Mouse (Mus musculus): ENCODE results near the gene Pla2g2d. TPM values are rescaled to one million over a fixed set of nuclear protein-coding genes. Genes with fewer than 3 reads are reported as not detected.

The Pla2g2d gene
- polyA plus RNA-seq, 1 experiment from 2014 or later: 0.32 TPM

DNA sequence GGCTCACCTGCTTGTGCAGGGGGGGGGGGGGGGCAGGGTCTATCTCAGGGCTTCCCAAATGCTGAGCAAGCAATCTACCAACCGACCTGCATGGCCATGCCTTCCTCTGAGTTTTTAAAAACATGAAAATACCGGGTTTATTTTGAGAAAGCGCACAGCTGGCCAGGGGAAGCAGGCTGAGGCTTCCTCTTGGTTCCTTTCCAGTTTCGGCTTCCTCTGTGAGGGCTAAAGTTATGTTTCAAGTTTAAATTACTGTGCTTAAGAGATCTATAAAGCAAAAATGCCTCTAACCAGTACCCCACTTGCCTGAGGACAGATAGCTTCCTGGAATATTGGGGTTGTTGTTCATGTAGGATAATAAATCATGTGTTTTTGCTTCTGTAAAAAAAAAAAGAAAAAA, 10.6 kb downstream of the Pla2g2d start:
- no peak overlapping the region for H3K27ac ChIP-seq
- no peak overlapping the region for H3K4me2 ChIP-seq (replicated peaks)
- H3K36me3 ChIP-seq: no peaks in the 10 kb centered on the region
- H3K9ac ChIP-seq: no peak overlapping the region
- H3K27me3 ChIP-seq: no peaks in the 10 kb centered on the region
- H3K4me3 ChIP-seq: no peak overlapping the region
- no peaks in the 10 kb centered on the region for H3K9me3 ChIP-seq
- ATAC-seq (ENCODE audit: insufficient number of reproducible peaks, insufficient read depth, low FRiP score, low TSS enrichment): no peak
- no peaks in the 10 kb centered on the region for H3K4me1 ChIP-seq
- WGBS: 70% methylated on average over 4 of the region's 4 CpGs

DNA sequence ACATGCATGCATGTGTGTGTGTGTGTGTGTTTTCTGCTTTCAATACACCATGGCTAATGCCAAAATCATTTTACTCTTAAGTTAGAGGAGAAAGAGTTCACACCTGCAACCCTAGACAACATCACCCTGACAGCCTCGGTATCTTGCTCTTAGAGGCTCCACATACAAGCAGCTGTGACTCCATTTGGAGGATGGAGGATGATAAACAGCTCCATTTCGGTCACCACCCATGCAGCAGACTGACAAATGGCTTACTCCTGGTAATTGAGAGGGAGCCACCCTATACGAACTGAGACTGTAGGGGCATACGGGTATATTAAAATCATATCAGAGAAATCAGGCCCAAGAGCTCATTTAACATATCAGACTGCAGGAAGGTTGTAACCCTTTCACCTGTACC, 12.8 kb downstream of the Pla2g2d start:
- H3K27ac ChIP-seq: no peak overlapping the region
- H3K9me3 ChIP-seq: no peaks in the 10 kb centered on the region
- no peak for ATAC-seq (ENCODE audit: insufficient number of reproducible peaks, insufficient read depth, low FRiP score, low TSS enrichment)
- no peaks in the 10 kb centered on the region for H3K27me3 ChIP-seq
- no peaks in the 10 kb centered on the region for H3K36me3 ChIP-seq
- 80% methylated on average over 4 of the region's 4 CpGs for WGBS
- H3K4me2 ChIP-seq (replicated peaks): no peak overlapping the region
- no peak overlapping the region for H3K4me3 ChIP-seq
- no peaks in the 10 kb centered on the region for H3K4me1 ChIP-seq
- no peak overlapping the region for H3K9ac ChIP-seq

DNA sequence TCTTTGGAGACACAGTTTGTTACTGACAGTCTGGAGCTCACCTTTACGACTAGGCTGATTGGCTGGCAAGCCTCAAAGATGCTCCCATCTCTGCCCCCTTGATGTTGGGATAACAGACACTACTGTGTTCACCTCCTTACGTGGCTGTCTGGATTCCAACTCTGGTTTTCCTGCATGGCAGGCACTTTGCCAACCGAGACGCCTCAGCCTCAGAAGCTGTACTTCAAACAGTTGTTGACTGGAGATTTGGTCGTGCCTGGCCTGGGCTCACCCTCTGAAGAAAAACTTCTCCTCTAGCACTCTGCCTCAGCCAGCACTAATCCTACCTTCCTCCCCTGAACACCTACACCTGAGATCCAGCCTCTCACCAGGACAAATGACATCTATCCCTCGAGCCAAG, 15.9 kb downstream of the Pla2g2d start:
- ATAC-seq (ENCODE audit: insufficient number of reproducible peaks, insufficient read depth, low FRiP score, low TSS enrichment): no peak
- Histone ChIP-seq H3K4me2 (replicated peaks) (no peak overlapping the region), H3K9me3 (no peaks in the 10 kb centered on the region), H3K9ac (no peak overlapping the region), H3K4me3 (no peak overlapping the region), H3K27me3 (no peaks in the 10 kb centered on the region), H3K27ac (no peak overlapping the region), H3K4me1 (no peaks in the 10 kb centered on the region), H3K36me3 (no peaks in the 10 kb centered on the region)
- WGBS: 72% methylated on average over 6 of the region's 6 CpGs

DNA sequence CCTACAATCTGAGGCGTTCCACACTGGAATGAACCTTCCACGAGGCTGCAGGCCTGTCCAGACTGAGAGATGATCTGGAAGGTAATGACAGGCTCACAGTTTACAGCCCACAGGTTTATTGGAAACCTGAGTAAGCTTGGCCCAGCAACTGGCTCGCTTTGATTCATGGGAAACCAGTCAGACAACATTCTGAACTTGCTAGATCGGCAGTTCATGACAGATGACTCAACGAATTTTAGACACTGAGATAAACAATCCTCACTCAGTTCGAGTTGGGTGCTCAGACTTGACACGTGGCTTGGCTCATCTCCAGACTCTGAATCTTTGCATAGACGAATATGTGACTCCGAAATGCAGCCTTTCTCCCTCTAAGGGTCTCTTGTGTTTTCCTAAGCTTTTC, 17.1 kb downstream of the Pla2g2d start:
- Histone ChIP-seq H3K4me3 (no peak overlapping the region), H3K27me3 (no peaks in the 10 kb centered on the region), H3K36me3 (no peaks in the 10 kb centered on the region), H3K4me1 (peaks cover 3% of the 10 kb centered on the region; the same call in 1 of the 2 replicates), H3K4me2 (replicated peaks) (no peak overlapping the region), H3K9me3 (no peaks in the 10 kb centered on the region), H3K9ac (no peak overlapping the region), H3K27ac (no peak overlapping the region)
- WGBS: 47% methylated on average over 9 of the region's 9 CpGs
- ATAC-seq (ENCODE audit: insufficient number of reproducible peaks, insufficient read depth, low FRiP score, low TSS enrichment): no peak

DNA sequence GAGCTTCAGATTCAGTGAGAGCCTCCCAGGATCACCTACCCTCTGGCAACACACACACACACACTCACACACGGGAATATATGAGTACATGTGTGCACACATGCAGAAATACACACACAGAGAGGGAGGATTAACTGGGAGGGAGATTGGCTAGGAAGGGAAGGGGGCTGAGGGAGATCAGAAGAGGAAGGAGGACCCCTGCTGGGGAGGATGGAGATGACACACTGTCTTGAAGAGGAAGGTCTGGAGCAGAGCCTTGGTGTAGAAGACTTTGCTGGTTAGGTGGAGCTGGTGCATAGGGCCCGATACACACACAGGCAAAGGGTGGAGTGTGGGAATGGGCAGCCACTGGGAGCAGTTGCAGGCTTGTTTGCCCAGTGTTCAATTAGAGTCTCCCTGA, 17.7 kb downstream of the Pla2g2d start:
- Histone ChIP-seq H3K4me3 (no peak overlapping the region), H3K27ac (peak overlapping the region; percentile 18; the same call in 1 of the 2 replicates), H3K9ac (no peak overlapping the region), H3K4me1 (peaks cover 3% of the 10 kb centered on the region; the same call in 1 of the 2 replicates), H3K4me2 (replicated peaks) (no peak overlapping the region), H3K27me3 (no peaks in the 10 kb centered on the region), H3K36me3 (no peaks in the 10 kb centered on the region), H3K9me3 (no peaks in the 10 kb centered on the region)
- 57% methylated on average over 2 of the region's 2 CpGs for WGBS
- 0 out of 2 replicates have a peak, but pooled peaks have one; percentile 47 for ATAC-seq (ENCODE audit: insufficient number of reproducible peaks, insufficient read depth, low FRiP score, low TSS enrichment)

DNA sequence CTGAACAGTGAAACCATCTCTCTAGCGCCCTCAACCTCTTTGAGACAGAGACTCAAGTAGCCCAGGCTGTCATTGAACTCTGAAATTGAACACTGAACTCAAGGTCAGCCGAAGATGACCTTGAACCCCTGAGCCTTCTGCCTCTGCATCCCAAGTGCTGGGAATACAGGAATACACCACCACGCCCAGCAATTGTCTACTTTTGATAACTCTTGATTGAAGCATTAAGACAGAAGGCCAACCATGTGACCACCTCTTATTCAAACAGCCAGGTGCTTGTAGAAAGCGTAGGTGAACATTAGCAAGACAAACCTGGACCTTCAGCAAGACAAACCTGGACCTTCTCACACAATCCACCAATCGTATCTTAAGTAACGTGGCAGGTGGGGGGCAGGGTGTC, 18.8 kb downstream of the Pla2g2d start:
- Histone ChIP-seq H3K4me1 (peaks cover 3% of the 10 kb centered on the region; the same call in 1 of the 2 replicates), H3K4me2 (replicated peaks) (no peak overlapping the region), H3K9me3 (no peaks in the 10 kb centered on the region), H3K27ac (no peak overlapping the region), H3K9ac (no peak overlapping the region), H3K36me3 (no peaks in the 10 kb centered on the region), H3K4me3 (no peak overlapping the region), H3K27me3 (no peaks in the 10 kb centered on the region)
- no peak for ATAC-seq (ENCODE audit: insufficient number of reproducible peaks, insufficient read depth, low FRiP score, low TSS enrichment)
- WGBS: 93% methylated on average over 6 of the region's 6 CpGs

DNA sequence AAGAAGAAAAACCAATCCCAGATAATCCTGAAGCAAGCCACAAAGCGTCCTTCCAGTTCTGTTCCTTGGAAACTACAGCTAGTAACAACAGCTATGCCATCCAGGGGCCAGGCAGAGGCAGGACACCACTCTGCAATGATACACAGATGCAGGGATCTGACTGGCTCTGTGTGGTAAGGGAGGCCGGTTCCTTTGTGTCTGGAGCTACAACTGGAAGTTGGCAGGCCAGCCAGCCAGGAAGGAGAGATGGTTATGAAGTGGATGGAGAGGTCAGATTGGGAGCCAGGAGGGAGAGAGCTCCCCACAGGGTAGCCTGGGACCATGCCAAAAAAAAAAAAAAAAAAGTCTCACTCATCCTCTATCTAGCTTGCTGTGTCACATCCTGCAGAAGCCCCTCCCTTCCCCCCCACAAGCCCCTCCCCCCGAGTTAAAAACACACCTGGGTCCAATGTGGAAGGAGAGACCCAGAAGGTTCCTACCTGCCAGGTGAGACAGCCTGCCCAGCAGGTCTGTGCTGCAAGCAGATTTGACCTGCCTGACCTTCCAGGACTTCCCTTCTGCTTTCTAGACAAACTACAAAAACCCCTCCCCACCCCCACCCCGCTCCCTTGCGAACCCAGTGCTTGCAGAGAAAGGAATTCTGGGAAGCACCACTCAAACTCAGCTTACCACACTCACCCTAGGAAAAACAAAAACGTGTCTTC, 21.1 kb downstream of the Pla2g2d start:
- H3K36me3 ChIP-seq: no peaks in the 10 kb centered on the region
- no peak overlapping the region for H3K4me3 ChIP-seq
- H3K9me3 ChIP-seq: no peaks in the 10 kb centered on the region
- ATAC-seq (ENCODE audit: insufficient number of reproducible peaks, insufficient read depth, low FRiP score, low TSS enrichment): no peak
- H3K27ac ChIP-seq: no peak overlapping the region
- no peak overlapping the region for H3K4me2 ChIP-seq (replicated peaks)
- peaks cover 3% of the 10 kb centered on the region; the same call in 1 of the 2 replicates for H3K4me1 ChIP-seq
- WGBS: 43% methylated on average over 6 of the region's 6 CpGs
- no peaks in the 10 kb centered on the region for H3K27me3 ChIP-seq
- H3K9ac ChIP-seq: no peak overlapping the region

DNA sequence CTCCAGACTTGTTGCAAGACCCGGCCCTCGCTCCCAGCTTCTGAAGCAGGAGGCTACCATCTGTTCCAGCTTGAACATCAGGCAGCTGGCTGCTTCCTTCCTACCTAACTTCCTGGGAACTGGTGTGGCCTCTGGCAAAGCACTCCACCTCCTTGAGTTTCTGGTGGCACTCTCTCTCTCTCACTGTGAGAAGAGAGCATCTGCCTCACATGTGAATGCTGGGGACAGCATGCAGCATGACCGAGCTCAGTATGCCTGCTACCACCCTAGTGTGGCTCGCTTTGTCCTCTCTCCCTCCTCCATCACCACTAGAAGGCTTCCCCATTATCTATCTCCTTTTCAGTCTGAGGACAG, 21.7 kb downstream of the Pla2g2d start:
- Histone ChIP-seq H3K4me1 (peaks cover 3% of the 10 kb centered on the region; the same call in 1 of the 2 replicates), H3K36me3 (no peaks in the 10 kb centered on the region), H3K4me2 (replicated peaks) (no peak overlapping the region), H3K9ac (no peak overlapping the region), H3K27me3 (no peaks in the 10 kb centered on the region), H3K4me3 (no peak overlapping the region), H3K27ac (no peak overlapping the region), H3K9me3 (no peaks in the 10 kb centered on the region)
- WGBS: 61% methylated on average over 4 of the region's 4 CpGs
- ATAC-seq (ENCODE audit: insufficient number of reproducible peaks, insufficient read depth, low FRiP score, low TSS enrichment): no peak

DNA sequence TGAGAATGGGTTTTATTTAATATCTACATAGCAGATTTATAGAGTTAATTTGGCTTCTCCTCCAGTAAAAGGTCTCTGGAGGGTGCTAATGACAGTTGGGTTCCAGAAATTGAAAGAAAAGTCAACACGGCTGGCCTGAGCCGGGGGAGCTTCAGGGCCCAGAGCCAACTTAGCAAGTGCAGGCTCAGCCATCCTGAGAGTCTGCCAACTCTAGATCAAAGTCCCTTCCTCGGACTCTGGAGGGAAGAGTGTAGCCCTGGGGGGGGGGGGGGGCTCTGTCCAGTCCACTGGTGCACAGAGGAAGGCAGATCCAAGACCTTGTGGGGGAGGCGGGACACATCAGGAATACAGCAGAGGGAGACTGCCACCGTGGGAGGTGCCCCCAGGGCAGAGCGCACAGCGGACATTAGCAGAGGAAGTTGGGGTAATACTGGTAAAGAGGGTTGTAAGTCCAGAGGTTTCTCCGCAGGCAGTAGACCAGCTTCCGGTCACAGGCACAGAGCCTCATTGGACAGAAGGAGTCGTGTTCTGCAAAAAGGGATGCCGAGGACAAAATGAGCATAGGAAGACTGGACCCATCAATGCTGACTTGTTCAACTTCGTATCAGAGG, 24.7 kb downstream of the Pla2g2d start:
- Histone ChIP-seq H3K27ac (no peak overlapping the region), H3K9ac (no peak overlapping the region), H3K27me3 (no peaks in the 10 kb centered on the region), H3K36me3 (no peaks in the 10 kb centered on the region), H3K9me3 (no peaks in the 10 kb centered on the region), H3K4me3 (no peak overlapping the region), H3K4me1 (peaks cover 3% of the 10 kb centered on the region; the same call in 1 of the 2 replicates), H3K4me2 (replicated peaks) (no peak overlapping the region)
- WGBS: 60% methylated on average over 12 of the region's 12 CpGs
- no peak for ATAC-seq (ENCODE audit: insufficient number of reproducible peaks, insufficient read depth, low FRiP score, low TSS enrichment)

DNA sequence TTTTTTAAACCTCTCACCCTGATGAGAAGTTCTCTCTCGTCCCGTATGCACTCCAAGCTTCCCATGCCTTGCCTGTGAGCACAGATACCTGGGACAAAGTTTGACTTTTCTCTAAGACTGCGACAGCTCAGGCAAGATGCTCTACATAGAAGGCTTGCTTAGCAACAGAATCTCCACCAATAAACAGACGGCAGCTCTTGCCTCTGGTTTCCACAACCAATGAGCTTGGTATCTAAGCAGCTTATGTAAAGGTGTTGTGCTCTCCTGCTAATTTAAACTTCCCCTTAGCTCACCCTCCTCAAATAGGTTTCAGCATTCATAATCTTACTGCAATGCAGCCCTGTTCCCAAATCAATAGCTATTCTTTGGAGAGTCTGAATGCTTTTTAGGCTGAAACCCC, 26.1 kb downstream of the Pla2g2d start:
- ATAC-seq (ENCODE audit: insufficient number of reproducible peaks, insufficient read depth, low FRiP score, low TSS enrichment): no peak
- Histone ChIP-seq H3K9ac (no peak overlapping the region), H3K4me1 (peaks cover 3% of the 10 kb centered on the region; the same call in 1 of the 2 replicates), H3K27ac (no peak overlapping the region), H3K36me3 (no peaks in the 10 kb centered on the region), H3K27me3 (no peaks in the 10 kb centered on the region), H3K4me3 (no peak overlapping the region), H3K4me2 (replicated peaks) (no peak overlapping the region), H3K9me3 (no peaks in the 10 kb centered on the region)
- WGBS: 84% methylated on average over 4 of the region's 4 CpGs

DNA sequence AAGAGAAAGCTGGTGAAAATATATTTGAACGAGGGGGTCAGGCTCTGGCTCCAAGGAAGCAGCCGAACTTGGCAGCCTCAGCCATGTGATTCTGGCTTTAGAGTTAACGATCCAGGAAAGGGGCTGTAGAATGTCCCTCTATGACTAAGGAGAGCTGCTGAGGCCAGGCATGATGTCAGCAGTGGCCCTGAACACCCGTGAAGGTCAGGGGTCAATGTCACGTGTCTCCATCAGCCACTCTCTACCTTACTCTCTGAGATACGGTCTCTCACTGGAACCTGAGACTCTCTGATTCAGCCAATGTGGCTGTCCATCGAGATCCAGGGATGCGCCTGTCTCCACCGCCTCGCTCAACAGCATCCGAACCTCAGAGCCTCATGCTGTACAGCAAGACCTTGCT, 27.4 kb downstream of the Pla2g2d start:
- H3K36me3 ChIP-seq: no peaks in the 10 kb centered on the region
- no peak overlapping the region for H3K4me3 ChIP-seq
- WGBS: 87% methylated on average over 11 of the region's 11 CpGs
- no peak overlapping the region for H3K27ac ChIP-seq
- H3K4me1 ChIP-seq: no peaks in the 10 kb centered on the region
- H3K4me2 ChIP-seq (replicated peaks): no peak overlapping the region
- ATAC-seq (ENCODE audit: insufficient number of reproducible peaks, insufficient read depth, low FRiP score, low TSS enrichment): no peak
- H3K27me3 ChIP-seq: no peaks in the 10 kb centered on the region
- H3K9ac ChIP-seq: no peak overlapping the region
- H3K9me3 ChIP-seq: no peaks in the 10 kb centered on the region

DNA sequence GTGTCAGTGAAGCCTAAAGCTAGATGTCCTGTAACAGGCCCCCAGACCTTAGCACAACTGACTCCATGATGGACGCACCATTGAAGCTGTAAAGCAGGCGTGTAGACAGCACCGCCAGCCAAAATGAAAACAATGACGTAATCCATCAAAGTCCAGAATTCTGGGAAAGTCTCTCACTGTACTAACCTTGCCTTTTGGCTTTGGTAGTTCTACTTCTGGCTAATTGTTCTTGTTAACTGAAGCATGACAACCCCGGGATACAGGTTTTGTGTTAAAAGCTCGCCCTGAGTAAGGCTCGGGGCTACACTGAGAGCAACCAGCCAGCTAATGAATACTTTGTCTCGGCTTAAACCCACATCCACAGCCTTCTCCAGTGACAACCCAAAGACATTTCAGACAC, 29.7 kb downstream of the Pla2g2d start:
- Histone ChIP-seq H3K4me3 (no peak overlapping the region), H3K4me2 (replicated peaks) (no peak overlapping the region), H3K9me3 (no peaks in the 10 kb centered on the region), H3K27ac (no peak overlapping the region), H3K9ac (no peak overlapping the region), H3K27me3 (no peaks in the 10 kb centered on the region), H3K4me1 (no peaks in the 10 kb centered on the region), H3K36me3 (no peaks in the 10 kb centered on the region)
- ATAC-seq (ENCODE audit: insufficient number of reproducible peaks, insufficient read depth, low FRiP score, low TSS enrichment): no peak
- 65% methylated on average over 8 of the region's 8 CpGs for WGBS

Data from embryonic facial prominence, embryonic 12.5 days (tissue).